ENCODE assay signal across 28 mouse cellular contexts in genomic region chr11:44887691-44888090, GRCm38 (mm10).
DNase-seq lines count a peak whose midpoint lies in the region; ATAC-seq lines count a peak whose summit lies in the region.
"Had no signal": no experiment of that assay in that cellular context is flagged by ENCODE, and none has a peak within 500 bp of the region (broad histone marks: within the 10 kb centered on the region; RNA-seq: fewer than 3 reads in every experiment).

No protein-coding gene starts in this region.

- no peaks in the 10 kb centered on the region for H3K9me3 ChIP-seq in forebrain, embryonic 13.5 days (replicated peaks)
- no peaks in the 10 kb centered on the region for H3K9me3 ChIP-seq in forebrain, embryonic 11.5 days (ENCODE audit: control insufficient read depth, low read length)
- H3K9me3 ChIP-seq in hindbrain, embryonic 15.5 days: no peaks in the 10 kb centered on the region
- no peaks in the 10 kb centered on the region for H3K9me3 ChIP-seq in hindbrain, embryonic 10.5 days
- H3K9me3 ChIP-seq in forebrain, embryonic 14.5 days (replicated peaks; ENCODE audit: control insufficient read depth, low read length): no peaks in the 10 kb centered on the region
- H3K9me3 ChIP-seq in neural tube, embryonic 15.5 days (replicated peaks): no peaks in the 10 kb centered on the region
- H3K9me3 ChIP-seq: embryonic facial prominence, embryonic 12.5 days; G1E; heart, embryonic 10.5 days; heart, embryonic 15.5 days; liver, embryonic 12.5 days had no signal

- H3K9ac ChIP-seq in forebrain, embryonic 13.5 days: no peak overlapping the region
- H3K9ac ChIP-seq in forebrain, embryonic 11.5 days (ENCODE audit: low read length): no peak overlapping the region
- H3K9ac ChIP-seq in hindbrain, embryonic 15.5 days: no peak overlapping the region
- no peak overlapping the region for H3K9ac ChIP-seq in forebrain, embryonic 14.5 days (ENCODE audit: low read length)
- no peak overlapping the region for H3K9ac ChIP-seq in neural tube, embryonic 15.5 days (replicated peaks)
- H3K9ac ChIP-seq: embryonic facial prominence, embryonic 12.5 days; heart, embryonic 15.5 days; liver, embryonic 12.5 days; liver, postnatal 0 days had no signal

- ATAC-seq in forebrain, embryonic 13.5 days: no peak
- ATAC-seq in forebrain, embryonic 11.5 days (replicated peaks; ENCODE audit: low FRiP score): no peak
- ATAC-seq in hindbrain, embryonic 15.5 days (ENCODE audit: low FRiP score, low read depth): 0 out of 2 replicates have a peak, but pooled peaks have one; percentile 53
- ATAC-seq in forebrain, embryonic 14.5 days: 0 out of 2 replicates have a peak, but pooled peaks have one; percentile 34
- ATAC-seq in neural tube, embryonic 15.5 days (ENCODE audit: low FRiP score): no peak
- ATAC-seq: intestine, postnatal 0 days; liver, embryonic 12.5 days; liver, postnatal 0 days; midbrain, embryonic 16.5 days; Patski had no signal

- no peak overlapping the region for H3K4me3 ChIP-seq in forebrain, embryonic 13.5 days
- H3K4me3 ChIP-seq in forebrain, embryonic 11.5 days (ENCODE audit: low read depth, low read length): no peak overlapping the region
- no peak overlapping the region for H3K4me3 ChIP-seq in hindbrain, embryonic 15.5 days
- no peak overlapping the region for H3K4me3 ChIP-seq in hindbrain, embryonic 10.5 days
- H3K4me3 ChIP-seq in forebrain, embryonic 14.5 days (ENCODE audit: low read depth, low read length): no peak overlapping the region
- no peak overlapping the region for H3K4me3 ChIP-seq in neural tube, embryonic 15.5 days (replicated peaks)
- H3K4me3 ChIP-seq: embryonic facial prominence, embryonic 12.5 days; heart, embryonic 10.5 days; heart, embryonic 15.5 days; liver, embryonic 12.5 days had no signal

- DNase-seq in forebrain, embryonic 11.5 days (ENCODE audit: low spot score): no peak
- no peak for DNase-seq in hindbrain, embryonic 10.5 days (ENCODE audit: low spot score)
- peak; percentile 64 for DNase-seq in forebrain, embryonic 14.5 days (ENCODE audit: low spot score)
- DNase-seq in frontal cortex, postnatal 36 days (ENCODE audit: low spot score in 2 of 2): no peak
- DNase-seq: adrenal gland, postnatal 10 days; cerebellum, adult 11-12 months; cerebellum, adult 9-11 months; embryo, embryonic 11 days; gastrocnemius, postnatal 10 days; kidney, adult 9 months; kidney, postnatal 10 days; layer of hippocampus, postnatal 36 days; left cerebral cortex, postnatal 4 days; liver, postnatal 0 days; right cerebral cortex, postnatal 4 days; thymus, postnatal 4 days had no signal

- peaks cover 4% of the 10 kb centered on the region for H3K27me3 ChIP-seq in forebrain, embryonic 13.5 days
- H3K27me3 ChIP-seq in forebrain, embryonic 11.5 days (ENCODE audit: control insufficient read depth, insufficient read depth, low read length): no peaks in the 10 kb centered on the region
- H3K27me3 ChIP-seq in hindbrain, embryonic 15.5 days: no peaks in the 10 kb centered on the region
- no peaks in the 10 kb centered on the region for H3K27me3 ChIP-seq in hindbrain, embryonic 10.5 days (ENCODE audit: insufficient read depth, poor library complexity, severe bottlenecking)
- no peaks in the 10 kb centered on the region for H3K27me3 ChIP-seq in forebrain, embryonic 14.5 days (replicated peaks; ENCODE audit: control insufficient read depth, insufficient read depth, low read length)
- no peaks in the 10 kb centered on the region for H3K27me3 ChIP-seq in neural tube, embryonic 15.5 days (replicated peaks)
- H3K27me3 ChIP-seq: embryonic facial prominence, embryonic 12.5 days; heart, embryonic 15.5 days; liver, embryonic 12.5 days; Patski had no signal

- WGBS in forebrain, embryonic 13.5 days: 71% methylated on average over 7 of the region's 7 CpGs
- 84% methylated on average over 7 of the region's 7 CpGs for WGBS in forebrain, embryonic 11.5 days
- WGBS in hindbrain, embryonic 15.5 days: 40% methylated on average over 7 of the region's 7 CpGs
- WGBS in hindbrain, embryonic 10.5 days: 85% methylated on average over 7 of the region's 7 CpGs
- 76% methylated on average over 7 of the region's 7 CpGs for WGBS in forebrain, embryonic 14.5 days
- 31% methylated on average over 7 of the region's 7 CpGs for WGBS in neural tube, embryonic 15.5 days

- peak overlapping the region; percentile 14; the same call in 1 of the 2 replicates for H3K27ac ChIP-seq in forebrain, embryonic 13.5 days
- H3K27ac ChIP-seq in forebrain, embryonic 11.5 days (ENCODE audit: low read depth, low read length): no peak overlapping the region
- peak overlapping the region; percentile 5 for H3K27ac ChIP-seq in hindbrain, embryonic 15.5 days (replicated peaks)
- H3K27ac ChIP-seq in hindbrain, embryonic 10.5 days: no peak overlapping the region
- H3K27ac ChIP-seq in forebrain, embryonic 14.5 days (ENCODE audit: low read depth, low read length): no peak overlapping the region
- peak overlapping the region; percentile 62 for H3K27ac ChIP-seq in neural tube, embryonic 15.5 days (replicated peaks)
- H3K27ac ChIP-seq: embryonic facial prominence, embryonic 12.5 days; heart, embryonic 10.5 days; heart, embryonic 15.5 days; liver, embryonic 12.5 days; macrophage had no signal

- H3K4me1 ChIP-seq in forebrain, embryonic 13.5 days: peaks cover 5% of the 10 kb centered on the region
- no peaks in the 10 kb centered on the region; the same call in 1 of the 2 replicates for H3K4me1 ChIP-seq in forebrain, embryonic 11.5 days (replicated peaks; ENCODE audit: control insufficient read depth, insufficient read depth, low read length)
- H3K4me1 ChIP-seq in hindbrain, embryonic 15.5 days (replicated peaks): peaks cover 17% of the 10 kb centered on the region
- peaks cover 33% of the 10 kb centered on the region for H3K4me1 ChIP-seq in hindbrain, embryonic 10.5 days (replicated peaks)
- H3K4me1 ChIP-seq in forebrain, embryonic 14.5 days (ENCODE audit: control insufficient read depth, insufficient read depth, low read length): no peaks in the 10 kb centered on the region
- H3K4me1 ChIP-seq in neural tube, embryonic 15.5 days: peaks cover 15% of the 10 kb centered on the region
- H3K4me1 ChIP-seq: embryonic facial prominence, embryonic 12.5 days; heart, embryonic 10.5 days; heart, embryonic 15.5 days had no signal

- no peak overlapping the region for H3K4me2 ChIP-seq in forebrain, embryonic 13.5 days
- H3K4me2 ChIP-seq in forebrain, embryonic 11.5 days (ENCODE audit: low read depth, low read length, severe bottlenecking): no peak overlapping the region
- H3K4me2 ChIP-seq in hindbrain, embryonic 15.5 days: no peak overlapping the region
- H3K4me2 ChIP-seq in forebrain, embryonic 14.5 days (ENCODE audit: low read length): no peak overlapping the region
- H3K4me2 ChIP-seq in neural tube, embryonic 15.5 days: no peak overlapping the region
- H3K4me2 ChIP-seq: embryonic facial prominence, embryonic 12.5 days; heart, embryonic 15.5 days; liver, embryonic 12.5 days had no signal

- H3K36me3 ChIP-seq in forebrain, embryonic 13.5 days (ENCODE audit: poor library complexity, severe bottlenecking): no peaks in the 10 kb centered on the region
- no peaks in the 10 kb centered on the region for H3K36me3 ChIP-seq in forebrain, embryonic 11.5 days (ENCODE audit: control insufficient read depth, insufficient read depth, low read length)
- no peaks in the 10 kb centered on the region for H3K36me3 ChIP-seq in hindbrain, embryonic 15.5 days
- H3K36me3 ChIP-seq in hindbrain, embryonic 10.5 days: no peaks in the 10 kb centered on the region
- H3K36me3 ChIP-seq in forebrain, embryonic 14.5 days (ENCODE audit: control insufficient read depth, insufficient read depth, low read length): no peaks in the 10 kb centered on the region
- H3K36me3 ChIP-seq in neural tube, embryonic 15.5 days: no peaks in the 10 kb centered on the region
- H3K36me3 ChIP-seq: embryonic facial prominence, embryonic 12.5 days; G1E; heart, embryonic 10.5 days; heart, embryonic 15.5 days; liver, embryonic 12.5 days had no signal

Comparison
In these comparisons a context has a peak if more than half of its experiments do, and no peak if none do; other contexts are left out.
1. ATAC-seq: peak in hindbrain, embryonic 15.5 days (single experiment) and forebrain, embryonic 14.5 days (single experiment); none in forebrain, embryonic 13.5 days (single experiment), forebrain, embryonic 11.5 days (single experiment) and neural tube, embryonic 15.5 days (single experiment).
2. H3K27ac ChIP-seq: peak in forebrain, embryonic 13.5 days (single experiment), hindbrain, embryonic 15.5 days (single experiment) and neural tube, embryonic 15.5 days (single experiment); none in forebrain, embryonic 11.5 days (single experiment), hindbrain, embryonic 10.5 days (single experiment) and forebrain, embryonic 14.5 days (single experiment).